Mouse (Mus musculus) limb, embryonic 13.5 days (tissue): Measurements from ENCODE around the gene Gm9112. TPM values are rescaled to one million over a fixed set of nuclear protein-coding genes. Genes with fewer than 3 reads are reported as not detected.
"Not testable (repeated sequence)": the region's sequence is repeated elsewhere in the genome, so short reads cannot be mapped to it uniquely, and the experiment has no call there.

Source experiments
- ATAC-seq: fragments of 200-750 bp; cut with Nextera tagmentation; 2 replicates; pipeline ENCODE4 v1.8.0; 2017; ENCODE audit warnings: low read depth, moderate number of reproducible peaks, moderate TSS enrichment; ENCODE audit not compliant: low FRiP score
- H3K27ac ChIP-seq: fragments of 300-500 bp; sonication (generic); 2 replicates; pipeline ENCODE4 v1.5.1; 2015; ENCODE audit warnings: inconsistent platforms, mild to moderate bottlenecking, moderate library complexity
- H3K27me3 ChIP-seq: fragments of 300-500 bp; sonication (generic); 2 replicates; pipeline ENCODE4 v1.6.1; 2015; ENCODE audit warnings: mild to moderate bottlenecking, inconsistent platforms
- H3K36me3 ChIP-seq: fragments of 300-500 bp; sonication (generic); 2 replicates; pipeline ENCODE4 v1.6.1; 2015; ENCODE audit warnings: inconsistent platforms, mild to moderate bottlenecking, moderate library complexity
- H3K4me1 ChIP-seq: fragments of 300-500 bp; sonication (generic); 2 replicates; pipeline ENCODE4 v1.6.1; 2015; ENCODE audit warnings: inconsistent platforms
- H3K4me2 ChIP-seq: fragments of 300-500 bp; sonication (generic); replicated peaks from 2 replicates; pipeline ENCODE4 v1.6.1; 2015; ENCODE audit warnings: inconsistent platforms, mild to moderate bottlenecking, moderate library complexity
- H3K4me3 ChIP-seq: fragments of 300-500 bp; sonication (generic); 2 replicates; pipeline ENCODE4 v1.5.1; 2015; ENCODE audit warnings: moderate library complexity, mild to moderate bottlenecking, inconsistent platforms
- H3K9ac ChIP-seq: fragments of 300-500 bp; sonication (generic); 2 replicates; pipeline ENCODE4 v1.6.1; 2015; ENCODE audit warnings: mild to moderate bottlenecking, inconsistent platforms
- H3K9me3 ChIP-seq: fragments of 300-500 bp; sonication (generic); 2 replicates; pipeline ENCODE4 v1.6.1; 2016; ENCODE audit warnings: inconsistent platforms
- WGBS: fragments of 180-500 bp; shearing (Covaris S2); methylation state at CpG from one replicate; pipeline ENCODE4 v1.1.7; 2015; 5-methylcytosine and 5-hydroxymethylcytosine counted together
- polyA plus RNA-seq: library from polyadenylated mRNA; unstranded; fragments of >200 nt; fragmentation: Nextera tagmentation; extraction: Ambion mirVana; gene quantifications from 2 replicates; pipeline ENCODE4 v1.2.1, GENCODE M21; 2015

The Gm9112 gene
- polyA plus RNA-seq, result not detected in 2 replicates

GRCm38 (mm10) chrX:102707535-102707934 is at the start of gene Gm9112, which contains the start of gene Dmrtc1b:
TSS of gene Gm9112 (minus strand) at chrX:102707635.
TSS of gene Dmrtc1b (plus strand) at chrX:102707865.
- ATAC-seq, H3K4me2 ChIP-seq, H3K9me3 ChIP-seq, H3K9ac ChIP-seq, H3K4me1 ChIP-seq, H3K27ac ChIP-seq, H3K36me3 ChIP-seq, H3K4me3 ChIP-seq, H3K27me3 ChIP-seq: not testable (repeated sequence)
- whole genome bisulfite sequencing, result 85% methylated on average over 9 of the region's 10 CpGs

- not testable (repeated sequence) for H3K4me2 ChIP-seq, H3K4me3 ChIP-seq, H3K9me3 ChIP-seq, ATAC-seq, H3K4me1 ChIP-seq, H3K27ac ChIP-seq, H3K9ac ChIP-seq, H3K27me3 ChIP-seq, H3K36me3 ChIP-seq
- 94% methylated on average over 6 of the region's 6 CpGs for WGBS
These were observed 16.8 kb upstream of the Gm9112 start for GRCm38 (mm10) chrX:102724226-102724625.

GRCm38 (mm10) chrX:102700636-102701035 is 6.8 kb downstream of the Gm9112 start:
- not testable (repeated sequence) for H3K27me3 ChIP-seq, H3K9ac ChIP-seq, ATAC-seq, H3K27ac ChIP-seq, H3K36me3 ChIP-seq, H3K9me3 ChIP-seq, H3K4me2 ChIP-seq, H3K4me3 ChIP-seq, H3K4me1 ChIP-seq
- WGBS, result 70% methylated on average over 3 of the region's 3 CpGs

- not testable (repeated sequence) for H3K27ac ChIP-seq, H3K4me3 ChIP-seq, H3K9me3 ChIP-seq, H3K4me1 ChIP-seq, H3K9ac ChIP-seq, H3K27me3 ChIP-seq, H3K4me2 ChIP-seq, ATAC-seq, H3K36me3 ChIP-seq
- WGBS, result 20% methylated on average over 4 of the region's 4 CpGs
These were observed 18.2 kb downstream of the Gm9112 start for GRCm38 (mm10) chrX:102689252-102689651.

GRCm38 (mm10) chrX:102686872-102687271 is 20.6 kb downstream of the Gm9112 start, which contains the start of gene Gm3880:
TSS of gene Gm3880 (minus strand) at chrX:102686972.
- not testable (repeated sequence) for H3K4me3 ChIP-seq, H3K9ac ChIP-seq, H3K9me3 ChIP-seq, H3K27me3 ChIP-seq, ATAC-seq, H3K4me2 ChIP-seq, H3K27ac ChIP-seq, H3K36me3 ChIP-seq, H3K4me1 ChIP-seq
- WGBS, result 95% methylated on average over 5 of the region's 5 CpGs

- 61% methylated on average over 3 of the region's 3 CpGs for WGBS
- H3K9me3 ChIP-seq, H3K36me3 ChIP-seq, H3K4me3 ChIP-seq, ATAC-seq, H3K9ac ChIP-seq, H3K27ac ChIP-seq, H3K4me2 ChIP-seq, H3K27me3 ChIP-seq, H3K4me1 ChIP-seq: not testable (repeated sequence)
These were observed 22.7 kb downstream of the Gm9112 start for GRCm38 (mm10) chrX:102684706-102685105.

GRCm38 (mm10) chrX:102666641-102667040 is 40.8 kb downstream of the Gm9112 start:
- no peaks in the 10 kb centered on the region for H3K36me3 ChIP-seq
- H3K9ac ChIP-seq, result no peak overlapping the region
- no peak overlapping the region for H3K4me2 ChIP-seq
- WGBS, result 78% methylated on average over 2 of the region's 2 CpGs
- H3K9me3 ChIP-seq, result no peaks in the 10 kb centered on the region
- no peak for ATAC-seq
- H3K27ac ChIP-seq, result no peak overlapping the region
- H3K27me3 ChIP-seq, result no peaks in the 10 kb centered on the region
- no peaks in the 10 kb centered on the region for H3K4me1 ChIP-seq
- no peak overlapping the region for H3K4me3 ChIP-seq

- WGBS, result 30% methylated on average over 3 of the region's 3 CpGs
- no peaks in the 10 kb centered on the region for H3K4me1 ChIP-seq
- peaks cover 3% of the 10 kb centered on the region; the same call in 1 of the 2 replicates for H3K27me3 ChIP-seq
- no peak overlapping the region for H3K4me3 ChIP-seq
- no peak for ATAC-seq
- H3K9ac ChIP-seq, result no peak overlapping the region
- no peaks in the 10 kb centered on the region for H3K9me3 ChIP-seq
- H3K4me2 ChIP-seq, result no peak overlapping the region
- H3K36me3 ChIP-seq, result no peaks in the 10 kb centered on the region
- H3K27ac ChIP-seq, result no peak overlapping the region
These were observed 46.7 kb downstream of the Gm9112 start for GRCm38 (mm10) chrX:102660712-102661111.

Other genes starting within 250 kb of the Gm9112 start
- gene Hdac8, start 202.3 kb downstream of the Gm9112 start, polyA plus RNA-seq, result 19.3 and 21.1 TPM in 2 replicates
- 14.6 and 16.2 TPM in 2 replicates for gene Phka1, start 63.4 kb downstream of the Gm9112 start, polyA plus RNA-seq
- gene Gm3880, start 20.7 kb downstream of the Gm9112 start, polyA plus RNA-seq, result not detected in 2 replicates
- not detected in 2 replicates for gene Dmrtc1b, start 230 bp upstream of the Gm9112 start, polyA plus RNA-seq
- gene Dmrtc1c1, start 95.3 kb upstream of the Gm9112 start, polyA plus RNA-seq, result not detected in 2 replicates
- gene Dmrtc1c2, start 147.0 kb upstream of the Gm9112 start, polyA plus RNA-seq, result not detected in 2 replicates
- gene 1700031F05Rik, start 160.3 kb upstream of the Gm9112 start, polyA plus RNA-seq, result not detected in 2 replicates
- gene Dmrtc1a, start 201.1 kb upstream of the Gm9112 start, polyA plus RNA-seq, result 0.87 and 1.3 TPM in 2 replicates
- not detected in 2 replicates for gene 1700011M02Rik, start 201.3 kb upstream of the Gm9112 start, polyA plus RNA-seq
- not detected in 2 replicates for gene 1700018G05Rik, start 220.7 kb upstream of the Gm9112 start, polyA plus RNA-seq